Mouse (Mus musculus) ES-E14 (cell line): ENCODE measurements around the gene Emb.

ENCODE experiments used
- CHD2 ChIP-seq: IDR thresholded peaks from 2 replicates; pipeline ENCODE4 v1.6.1; 2014; ENCODE audit warnings: mild to moderate bottlenecking, low read depth, low read length, inconsistent platforms
- HCFC1 ChIP-seq: IDR thresholded peaks from 2 replicates; pipeline ENCODE4 v1.6.1; 2012; ENCODE audit warnings: low read length, inconsistent platforms, borderline replicate concordance; ENCODE audit not compliant: insufficient read depth
- MAFK ChIP-seq: IDR thresholded peaks from 2 replicates; pipeline ENCODE4 v1.6.1; 2014; ENCODE audit warnings: mild to moderate bottlenecking, low read depth, low read length, inconsistent platforms; ENCODE audit not compliant: insufficient read depth
- ZNF384 ChIP-seq: IDR thresholded peaks from 2 replicates; pipeline ENCODE4 v1.6.1; 2012; ENCODE audit warnings: low read depth, low read length, inconsistent platforms

DNA sequence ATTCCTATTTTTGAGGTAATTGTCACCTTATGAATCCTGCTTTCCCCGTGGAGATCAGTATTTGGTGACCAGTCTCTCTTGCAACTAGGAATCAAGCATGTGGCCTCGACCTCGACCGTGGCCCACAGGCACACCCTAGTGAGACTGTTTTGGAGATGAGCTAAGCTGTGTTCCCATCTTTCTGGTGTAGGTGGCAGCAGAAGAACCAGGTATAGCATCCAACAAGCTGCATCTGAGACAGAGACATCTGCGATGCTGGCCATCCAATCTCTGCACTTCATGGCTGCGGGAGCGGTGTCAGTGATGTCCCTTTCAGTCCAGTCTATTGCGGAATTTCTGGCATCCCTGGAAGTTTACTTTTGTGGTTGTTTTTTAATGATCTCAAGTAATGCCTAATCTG lies 2.3 kb upstream of the Emb start:
- TF ChIP-seq MAFK (no peak), HCFC1 (no peak), ZNF384 (no peak), CHD2 (no peak)
